Mouse (Mus musculus) layer of hippocampus, adult 8-10 months (tissue): ENCODE measurements at regions not wholly inside any gene's neighbourhood (a gene's known extent, or its start where the extent isn't known, plus 50 kb on each side); places are given as distances from the start of the nearest gene placed in this dataset.
"Not testable (repeated sequence)": the region's sequence is repeated elsewhere in the genome, so short reads cannot be mapped to it uniquely, and the experiment has no call there.

Experiments used
- DNase-seq, 2 experiments: peaks; one replicate each; pipeline ENCODE4 v3.0.0; 2022; ENCODE audit warnings: low spot score in 2 of 2

DNA sequence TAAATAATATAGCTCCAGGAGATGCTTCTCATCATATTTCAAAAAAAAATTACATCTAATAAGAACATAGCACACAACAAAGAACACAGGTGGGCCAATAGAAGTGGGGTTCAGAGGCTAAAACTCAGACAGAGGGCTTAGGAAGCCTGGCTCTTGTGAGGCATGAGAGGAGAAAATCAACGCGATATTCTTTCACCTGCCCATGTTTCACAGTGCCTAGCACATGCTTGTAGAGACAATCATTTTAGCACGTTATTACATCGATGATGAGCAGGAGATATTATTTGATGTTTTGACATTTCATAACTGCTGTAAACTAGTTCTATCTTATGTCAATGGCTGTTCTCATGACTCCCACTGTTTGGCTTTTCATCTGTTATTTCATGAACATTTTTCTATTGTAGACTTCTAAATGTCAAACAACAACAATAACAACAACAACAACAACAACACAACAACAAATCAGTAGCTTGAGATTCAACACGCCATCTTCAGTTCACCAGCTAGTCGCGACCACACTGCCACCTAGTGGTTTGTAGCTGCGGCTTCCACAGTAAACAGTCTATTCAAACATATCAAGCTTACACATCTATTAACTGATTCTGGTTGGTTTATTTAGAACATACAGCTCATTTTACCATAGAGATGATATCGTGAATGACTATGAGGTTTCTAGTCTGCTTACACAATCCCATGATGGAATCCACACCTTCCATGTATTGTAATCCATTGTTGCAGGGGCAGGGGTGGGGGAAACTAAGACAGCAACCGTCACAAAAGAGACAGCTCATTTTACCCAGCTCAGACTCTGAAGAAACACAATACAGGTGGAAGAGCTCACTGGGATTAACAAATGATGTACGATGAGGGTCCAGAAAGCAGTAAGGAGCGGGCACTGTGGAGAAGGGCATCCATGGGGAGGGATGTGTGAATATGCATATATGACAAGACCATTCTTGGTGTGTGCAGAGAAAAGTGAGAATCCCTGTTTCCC is 60.5 kb upstream of the Tmem200a start:
- DNase-seq, result peak; percentile 18 to 62

DNA sequence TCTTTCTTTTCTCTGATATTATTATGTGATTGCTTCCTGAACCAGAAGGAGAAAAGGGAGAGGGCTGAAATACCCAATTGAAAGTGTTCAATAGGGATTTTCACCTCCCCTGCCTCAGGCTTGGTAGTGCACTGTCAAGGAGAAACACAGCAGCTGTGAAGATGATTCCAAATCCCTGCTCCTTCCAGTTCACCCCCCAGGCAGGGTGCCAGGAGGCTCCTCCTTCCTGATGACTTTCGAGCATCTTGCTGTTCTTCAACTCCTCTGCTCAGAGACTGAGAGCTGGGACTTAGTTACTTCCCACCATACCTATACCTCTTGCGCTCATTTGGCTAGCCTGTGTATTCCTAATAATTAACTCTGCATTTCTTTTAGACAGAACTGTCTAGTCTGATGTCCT is 73.7 kb upstream of the Tmem200a start:
- no peak for DNase-seq

DNA sequence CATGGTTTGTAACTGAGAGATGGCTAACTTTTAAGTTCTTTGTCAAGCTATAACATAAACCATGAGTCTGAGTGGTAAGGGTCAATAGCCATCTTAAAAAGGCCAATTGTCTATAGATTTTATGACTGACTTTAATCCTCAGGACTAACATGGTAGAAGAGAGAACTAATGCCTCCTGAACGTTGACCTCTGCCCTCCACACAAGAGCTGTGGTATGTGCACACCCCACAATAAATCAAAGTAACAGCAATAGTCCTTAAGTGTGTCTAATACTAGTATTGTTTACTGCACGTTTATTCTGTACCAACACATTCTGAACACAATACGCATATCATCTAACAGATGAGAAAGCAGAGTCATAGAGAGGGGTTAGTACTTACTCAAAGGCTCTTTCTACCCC is 70.7 kb upstream of the Samd3 start:
- no peak for DNase-seq

DNA sequence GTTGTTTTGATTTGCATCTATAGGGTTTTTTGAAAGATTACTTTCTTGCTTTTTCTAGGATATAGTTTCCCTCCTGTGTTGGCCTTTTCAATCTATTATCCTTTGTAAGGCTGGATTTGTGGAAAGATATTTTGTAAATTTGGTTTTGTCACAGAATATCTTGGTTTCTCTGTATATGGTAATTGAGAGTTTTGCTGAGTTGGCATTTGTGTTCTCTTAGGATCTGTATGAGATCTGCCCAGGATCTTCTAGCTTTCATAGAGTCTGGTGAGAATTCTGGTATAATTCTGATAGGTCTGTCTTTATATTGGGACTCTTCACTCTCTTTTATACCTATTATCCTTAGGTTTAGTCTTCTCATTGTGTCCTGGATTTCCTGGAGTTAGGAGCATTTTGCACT is 68.4 kb upstream of the Samd3 start:
- not testable (repeated sequence) for DNase-seq

DNA sequence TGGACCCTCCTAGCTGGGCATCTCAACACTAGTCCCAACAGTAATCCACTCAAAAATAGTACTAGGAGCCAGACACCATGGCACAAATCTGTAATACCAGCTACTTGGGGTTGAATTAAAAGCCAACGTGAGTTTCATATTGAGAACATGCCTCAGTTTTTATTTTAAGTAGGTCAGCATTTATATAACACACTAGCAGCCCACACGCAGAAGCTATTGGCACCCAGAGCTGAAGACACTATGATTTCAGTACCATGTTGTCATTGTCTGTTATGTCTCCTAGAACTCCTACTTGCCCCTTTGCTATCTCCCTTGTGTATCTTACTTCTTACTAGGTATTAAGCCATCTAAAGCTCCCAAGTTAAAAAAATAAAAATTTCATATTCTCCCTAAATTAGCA is 65.0 kb upstream of the Samd3 start:
- DNase-seq, result no peak

DNA sequence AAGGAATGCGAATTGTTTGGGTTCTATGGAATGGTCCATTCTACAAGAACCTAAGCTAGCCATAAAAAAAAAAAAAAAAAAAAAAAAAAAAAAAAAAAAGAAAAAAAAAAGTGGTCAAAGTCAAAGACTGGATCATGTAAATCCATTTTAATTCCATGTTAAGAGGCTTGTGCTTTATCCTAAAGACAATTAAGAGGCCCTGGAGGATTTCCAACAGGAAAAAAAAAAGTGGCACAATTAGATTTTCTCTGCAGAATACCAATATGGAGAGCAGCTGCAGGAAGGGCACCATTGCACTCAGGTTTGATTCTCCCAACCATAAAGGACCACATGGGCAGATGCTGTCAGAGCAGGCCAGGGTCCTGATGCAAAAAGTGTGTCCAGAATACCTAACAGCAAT is 51.9 kb upstream of the Samd3 start:
- no peak for DNase-seq

DNA sequence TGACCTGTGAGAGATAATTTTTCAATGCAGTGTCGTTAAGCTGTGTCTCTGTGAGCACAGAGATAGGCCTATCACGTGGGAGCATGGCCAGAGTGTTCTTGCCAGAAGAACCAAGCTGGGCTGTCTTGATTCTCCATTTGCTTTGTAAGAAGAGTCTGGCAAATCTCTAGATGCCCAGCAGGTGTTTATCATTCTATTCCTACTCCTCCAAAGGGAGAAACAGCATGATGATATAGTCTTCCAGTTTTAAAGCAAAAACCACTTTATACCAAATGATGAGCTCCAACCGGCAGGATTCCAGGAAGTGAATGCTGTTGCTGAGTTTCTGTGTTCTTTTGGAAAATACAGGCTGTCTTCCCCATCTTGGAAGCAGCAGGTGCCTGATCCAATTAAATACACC is 51.2 kb upstream of the Samd3 start:
- peak; percentile 26 to 37 for DNase-seq
